Mouse (Mus musculus): Measurements from ENCODE around the gene Tbc1d14.

DNA sequence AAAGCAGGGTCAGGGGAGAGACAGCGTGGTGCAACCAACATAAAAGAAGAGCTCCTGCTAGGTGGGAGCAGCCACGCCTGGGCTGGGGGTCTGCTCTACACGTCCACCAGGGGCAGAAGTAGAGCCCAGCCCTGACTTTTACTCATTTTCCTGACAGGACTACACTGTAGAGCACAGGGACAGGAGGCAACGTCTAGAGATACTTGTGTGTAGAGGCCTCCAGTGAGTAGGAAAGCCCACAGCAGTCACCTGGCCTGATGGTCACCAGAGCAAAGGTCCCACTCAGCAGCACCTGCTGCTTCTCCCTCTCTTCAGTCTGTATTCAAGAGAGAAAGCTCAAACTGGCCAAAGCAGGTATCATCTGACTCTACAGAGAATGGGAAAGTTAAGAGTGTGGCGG, 87.4 kb downstream of the Tbc1d14 start:
- no peak for TF ChIP-seq CTCF (IDR thresholded peaks at IDR 0.05; ENCODE audit: low read depth)
- TF ChIP-seq EP300 (IDR thresholded peaks at IDR 0.05; ENCODE audit: low read depth) = no peak

All from heart, postnatal 0 days (tissue).